Mouse (Mus musculus) stomach, postnatal 0 days (tissue): ENCODE measurements around the gene Hdac5.

Experiments
- CTCF ChIP-seq: IDR thresholded peaks from 2 replicates; pipeline ENCODE4 v1.5.1; 2016; ENCODE audit warnings: antibody characterized with exemption, low read depth, mild to moderate bottlenecking, moderate library complexity
- EP300 ChIP-seq: optimal IDR thresholded peaks from 2 replicates; pipeline ENCODE3; 2016; ENCODE audit warnings: antibody characterized with exemption

- TF ChIP-seq CTCF (peak; percentile 46), EP300 (no peak)
Measured at GRCm38 (mm10) chr11:102241874-102242273, 11.9 kb upstream of the Hdac5 start.
